Mouse (Mus musculus) lung, postnatal 0 days (tissue): Measurements from ENCODE around the gene Hcfc2. TPM values are rescaled to one million over a fixed set of nuclear protein-coding genes. Genes with fewer than 3 reads are reported as not detected.

Source experiments
- ATAC-seq: fragments of 200-750 bp; cut with Nextera tagmentation; 2 replicates; pipeline ENCODE4 v1.8.0; 2017; ENCODE audit warnings: moderate library complexity
- DNase-seq: peaks from one replicate; pipeline ENCODE4 v3.0.0-alpha.2; 2016; ENCODE audit warnings: low spot score
- H3K27ac ChIP-seq: fragments of 300-500 bp; sonication (generic); 2 replicates; pipeline ENCODE4 v1.5.1; 2014; ENCODE audit warnings: antibody characterized with exemption, mild to moderate bottlenecking, low read length, mixed read lengths
- H3K27me3 ChIP-seq: fragments of 300-500 bp; sonication (generic); replicated peaks from 2 replicates; pipeline ENCODE4 v1.6.1; 2014; ENCODE audit warnings: low read length, mixed read lengths; ENCODE audit not compliant: insufficient read depth
- H3K36me3 ChIP-seq: fragments of 300-500 bp; sonication (generic); 2 replicates; pipeline ENCODE4 v1.6.1; 2014; ENCODE audit warnings: low read length, mixed read lengths; ENCODE audit not compliant: insufficient read depth
- H3K4me1 ChIP-seq: fragments of 300-500 bp; sonication (generic); 2 replicates; pipeline ENCODE4 v1.6.1; 2014; ENCODE audit warnings: antibody characterized with exemption, low read depth, low read length, mixed read lengths; ENCODE audit not compliant: insufficient read depth
- H3K4me2 ChIP-seq: fragments of 300-500 bp; sonication (generic); replicated peaks from 2 replicates; pipeline ENCODE4 v1.6.1; 2014; ENCODE audit warnings: low read depth, mild to moderate bottlenecking, low read length, moderate library complexity, mixed read lengths
- H3K4me3 ChIP-seq: fragments of 300-500 bp; sonication (generic); 2 replicates; pipeline ENCODE4 v1.5.1; 2014; ENCODE audit warnings: low read depth, low read length
- H3K9ac ChIP-seq: fragments of 300-500 bp; sonication (generic); replicated peaks from 2 replicates; pipeline ENCODE4 v1.6.1; 2014; ENCODE audit warnings: low read depth, mild to moderate bottlenecking
- H3K9me3 ChIP-seq: fragments of 300-500 bp; sonication (generic); 2 replicates; pipeline ENCODE4 v1.6.1; 2016; ENCODE audit warnings: low read length, mixed read lengths
- CTCF ChIP-seq: IDR thresholded peaks from 2 replicates; pipeline ENCODE4 v1.5.1; 2016; ENCODE audit warnings: antibody characterized with exemption, mild to moderate bottlenecking
- EP300 ChIP-seq: IDR thresholded peaks from 2 replicates; pipeline ENCODE4 v1.6.1; 2016; ENCODE audit warnings: antibody characterized with exemption, mild to moderate bottlenecking, control low read depth
- WGBS: fragments of 180-500 bp; shearing (Covaris S2); extraction: QIAGEN DNeasy Blood & Tissue Kit; methylation state at CpG from one replicate; pipeline ENCODE4 v1.1.7; 2014; 5-methylcytosine and 5-hydroxymethylcytosine counted together
- polyA plus RNA-seq: library from polyadenylated mRNA; unstranded; fragments of >200 nt; fragmentation: Nextera tagmentation; extraction: Ambion mirVana; gene quantifications from 2 replicates; pipeline ENCODE4 v1.2.1, GENCODE M21; 2015

Hcfc2 gene
- polyA plus RNA-seq, 1 experiment from 2014 or later, result 20.9 TPM

DNA sequence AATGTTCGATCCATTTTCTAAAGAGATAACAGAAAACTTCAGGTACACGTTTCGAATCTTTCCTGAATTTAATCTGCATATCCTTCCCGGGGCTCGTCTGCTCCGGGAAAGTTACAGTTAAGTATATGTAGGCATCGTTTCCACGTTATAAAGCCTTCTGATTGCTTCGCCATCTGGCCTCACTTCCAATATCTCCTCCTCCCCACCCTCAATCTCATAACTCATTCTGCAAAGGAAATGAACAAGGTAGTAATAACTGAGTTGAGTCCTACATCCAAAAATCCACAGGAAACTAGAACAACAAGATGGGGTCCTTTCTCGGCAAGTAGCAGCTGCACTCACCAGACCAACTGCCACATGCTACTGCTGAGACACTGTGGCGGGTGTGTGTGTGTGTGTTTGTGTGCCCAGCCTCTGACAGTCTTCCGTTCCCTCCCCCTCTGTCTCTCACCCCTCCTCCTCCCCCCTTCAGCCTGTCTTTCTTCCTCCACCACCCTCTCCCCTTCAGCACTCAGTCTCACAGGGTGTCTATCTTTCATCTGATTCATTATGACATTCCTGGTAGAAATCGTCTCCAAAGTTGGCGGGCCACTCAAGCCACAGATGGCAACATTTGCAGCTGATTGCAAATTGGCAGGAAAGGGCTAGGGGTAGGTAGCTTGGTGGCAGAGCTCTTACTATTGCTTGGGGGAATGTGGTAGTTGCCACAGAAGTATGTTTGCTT, 33.5 kb upstream of the Hcfc2 start:
- no peak overlapping the region for H3K4me3 ChIP-seq
- H3K27ac ChIP-seq, result no peak overlapping the region
- no peaks in the 10 kb centered on the region; the same call in 1 of the 2 replicates for H3K4me1 ChIP-seq
- H3K9me3 ChIP-seq, result no peaks in the 10 kb centered on the region
- H3K9ac ChIP-seq, result no peak overlapping the region
- DNase-seq, result no peak
- no peak overlapping the region for H3K4me2 ChIP-seq
- no peak for ATAC-seq
- no peaks in the 10 kb centered on the region for H3K27me3 ChIP-seq
- 65% methylated on average over 14 of the region's 14 CpGs for WGBS
- no peak for TF ChIP-seq CTCF
- TF ChIP-seq EP300, result no peak
- H3K36me3 ChIP-seq, result no peaks in the 10 kb centered on the region

DNA sequence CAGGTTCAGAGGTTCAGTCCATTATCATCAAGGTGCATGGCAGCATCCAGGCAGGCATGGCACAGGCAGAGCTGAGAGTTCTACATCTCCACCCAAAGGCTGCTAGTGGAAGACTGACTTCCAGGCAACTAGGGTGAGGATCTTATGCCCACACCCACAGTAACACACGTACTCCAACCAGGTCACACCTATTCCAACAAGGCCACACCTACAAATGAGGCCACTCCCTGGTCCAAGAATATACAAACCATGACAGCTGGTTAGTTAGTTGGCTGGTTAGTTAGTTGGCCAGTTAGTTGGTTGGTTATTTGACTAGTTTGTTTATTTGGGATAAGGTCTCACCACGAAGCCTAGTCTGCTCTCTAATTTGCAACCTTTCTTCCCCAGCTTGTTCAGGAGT, 32.7 kb upstream of the Hcfc2 start:
- no peak overlapping the region for H3K27ac ChIP-seq
- H3K4me1 ChIP-seq, result no peaks in the 10 kb centered on the region; the same call in 1 of the 2 replicates
- no peak overlapping the region for H3K4me2 ChIP-seq
- ATAC-seq (no peak), DNase-seq (no peak)
- H3K9me3 ChIP-seq, result no peaks in the 10 kb centered on the region
- no peak for TF ChIP-seq CTCF
- no peak for TF ChIP-seq EP300
- 84% methylated on average over 2 of the region's 2 CpGs for WGBS
- no peak overlapping the region for H3K4me3 ChIP-seq
- no peak overlapping the region for H3K9ac ChIP-seq
- H3K27me3 ChIP-seq, result no peaks in the 10 kb centered on the region
- H3K36me3 ChIP-seq, result no peaks in the 10 kb centered on the region

DNA sequence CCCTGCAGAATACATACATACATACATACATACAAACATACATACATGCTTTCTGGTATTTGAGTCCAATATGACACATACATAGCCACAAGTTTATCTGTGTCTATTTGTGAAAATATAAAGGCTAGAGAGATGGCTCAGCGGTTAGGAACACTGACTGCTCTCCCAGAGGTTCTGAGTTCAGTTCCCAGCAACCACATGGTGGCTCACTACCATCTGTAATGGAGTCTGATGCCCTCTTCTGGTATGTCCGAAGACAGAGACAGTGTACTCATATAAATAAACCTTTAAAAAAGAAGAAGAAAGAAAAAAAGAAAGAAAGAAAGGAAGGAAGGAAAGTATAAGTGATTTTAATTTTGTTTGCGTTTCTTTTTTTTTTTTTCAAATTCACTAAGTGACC, 30.0 kb upstream of the Hcfc2 start:
- Histone ChIP-seq H3K4me2 (no peak overlapping the region; the same call in 1 of the 2 replicates), H3K36me3 (no peaks in the 10 kb centered on the region), H3K27me3 (no peaks in the 10 kb centered on the region), H3K4me3 (no peak overlapping the region), H3K4me1 (no peaks in the 10 kb centered on the region; the same call in 1 of the 2 replicates), H3K9me3 (no peaks in the 10 kb centered on the region), H3K9ac (no peak overlapping the region), H3K27ac (no peak overlapping the region)
- 60% methylated on average over 3 of the region's 3 CpGs for WGBS
- DNase-seq (no peak), ATAC-seq (no peak)
- TF ChIP-seq CTCF, result no peak
- TF ChIP-seq EP300, result no peak

DNA sequence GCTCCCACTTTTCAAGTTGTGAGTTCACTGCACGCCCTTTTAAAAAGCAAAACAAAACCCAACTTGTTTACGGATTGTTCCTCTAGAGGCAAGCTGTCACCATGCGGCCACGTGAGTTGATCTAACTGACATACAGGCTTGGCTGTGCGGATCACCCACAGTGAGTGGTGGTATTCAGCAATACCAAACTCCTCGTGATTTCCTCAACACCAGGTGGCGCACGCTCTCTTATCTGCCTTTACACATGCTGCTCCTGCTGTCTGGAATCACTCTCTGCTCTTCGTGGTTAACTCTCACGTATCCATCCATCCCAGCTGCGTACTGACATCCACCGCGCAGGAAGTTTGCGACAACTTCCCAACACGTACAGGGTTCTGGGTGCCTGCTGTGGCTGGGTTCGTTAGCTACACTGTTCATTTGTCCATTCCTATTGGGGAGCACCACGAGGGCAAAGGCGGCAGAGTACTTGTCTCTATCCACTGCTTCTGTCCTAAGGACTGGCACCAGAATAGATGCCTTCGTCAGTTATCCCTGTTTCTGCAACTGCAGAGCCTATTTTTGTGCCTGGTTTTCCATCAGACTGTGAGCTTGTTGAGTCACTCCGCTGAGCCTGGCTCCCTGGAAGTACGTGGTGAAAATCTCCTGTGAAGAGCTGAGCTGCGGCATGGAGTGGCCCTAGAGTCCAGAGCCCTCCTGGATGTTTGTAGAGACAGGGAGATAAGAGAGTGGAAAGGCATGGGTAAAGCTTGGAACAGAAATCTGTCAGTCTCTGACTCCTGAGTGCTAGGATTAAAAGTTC, 29.3 kb upstream of the Hcfc2 start:
- WGBS, result 11% methylated on average over 22 of the region's 22 CpGs
- ATAC-seq (peak; percentile 93), DNase-seq (peak; percentile 92)
- Histone ChIP-seq H3K9me3 (no peaks in the 10 kb centered on the region), H3K4me2 (peak overlapping the region; percentile 40), H3K4me3 (no peak overlapping the region), H3K9ac (no peak overlapping the region), H3K27me3 (no peaks in the 10 kb centered on the region), H3K27ac (no peak overlapping the region), H3K36me3 (no peaks in the 10 kb centered on the region), H3K4me1 (no peaks in the 10 kb centered on the region; the same call in 1 of the 2 replicates)
- no peak for TF ChIP-seq EP300
- peak; percentile 97 for TF ChIP-seq CTCF

DNA sequence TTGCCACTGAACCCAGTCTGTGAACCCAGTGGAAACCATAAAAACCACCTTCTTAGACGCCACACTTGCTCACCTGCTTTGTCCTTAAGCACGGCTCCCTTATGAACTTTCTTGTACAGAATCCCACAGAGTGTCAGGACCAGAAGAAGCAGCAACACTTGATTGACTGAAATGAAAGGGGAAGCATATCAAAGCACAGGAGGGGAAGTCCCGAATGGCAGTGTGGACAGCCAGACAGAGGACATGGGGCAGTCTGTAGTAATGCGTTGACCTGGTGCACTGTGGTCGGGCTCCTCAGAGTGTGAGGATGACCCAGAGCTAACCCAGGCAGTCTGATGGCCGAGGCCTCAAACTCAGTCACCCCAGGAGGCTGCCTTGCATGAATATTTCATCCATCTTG, 25.8 kb upstream of the Hcfc2 start:
- Histone ChIP-seq H3K4me2 (no peak overlapping the region), H3K36me3 (no peaks in the 10 kb centered on the region), H3K27ac (no peak overlapping the region), H3K9ac (no peak overlapping the region), H3K4me3 (no peak overlapping the region), H3K4me1 (no peaks in the 10 kb centered on the region; the same call in 1 of the 2 replicates), H3K9me3 (no peaks in the 10 kb centered on the region), H3K27me3 (no peaks in the 10 kb centered on the region)
- DNase-seq, result no peak
- TF ChIP-seq EP300, result no peak
- no peak for TF ChIP-seq CTCF
- WGBS, result 64% methylated on average over 6 of the region's 6 CpGs
- no peak for ATAC-seq

DNA sequence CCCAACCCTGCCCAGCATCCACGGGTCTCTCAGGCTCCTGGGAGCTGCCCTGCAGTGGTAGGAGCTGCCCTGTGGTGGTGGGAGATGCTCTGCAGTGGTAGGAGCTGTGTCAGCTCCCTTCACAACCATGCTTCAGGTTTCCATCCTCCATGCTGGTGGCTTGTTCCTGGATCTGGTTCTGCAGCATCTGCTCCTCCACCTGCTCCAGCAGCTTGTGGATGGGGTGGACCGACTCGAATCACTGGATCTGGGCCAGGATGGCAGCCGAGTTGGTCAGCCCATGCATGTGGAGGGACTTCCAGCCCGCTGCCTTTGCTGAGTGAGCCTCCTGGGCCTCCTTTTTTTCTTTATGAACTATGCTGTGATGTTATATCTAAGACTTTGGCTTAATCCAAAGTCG, 19.0 kb upstream of the Hcfc2 start:
- Histone ChIP-seq H3K27me3 (no peaks in the 10 kb centered on the region), H3K36me3 (no peaks in the 10 kb centered on the region), H3K4me3 (no peak overlapping the region), H3K4me2 (no peak overlapping the region), H3K4me1 (no peaks in the 10 kb centered on the region), H3K9me3 (no peaks in the 10 kb centered on the region), H3K9ac (no peak overlapping the region), H3K27ac (no peak overlapping the region)
- no peak for TF ChIP-seq EP300
- TF ChIP-seq CTCF, result no peak
- DNase-seq, result no peak
- WGBS, result 69% methylated on average over 6 of the region's 6 CpGs
- no peak for ATAC-seq
